ENCODE assay signal across 15 mouse cellular contexts in the genomic region with DNA sequence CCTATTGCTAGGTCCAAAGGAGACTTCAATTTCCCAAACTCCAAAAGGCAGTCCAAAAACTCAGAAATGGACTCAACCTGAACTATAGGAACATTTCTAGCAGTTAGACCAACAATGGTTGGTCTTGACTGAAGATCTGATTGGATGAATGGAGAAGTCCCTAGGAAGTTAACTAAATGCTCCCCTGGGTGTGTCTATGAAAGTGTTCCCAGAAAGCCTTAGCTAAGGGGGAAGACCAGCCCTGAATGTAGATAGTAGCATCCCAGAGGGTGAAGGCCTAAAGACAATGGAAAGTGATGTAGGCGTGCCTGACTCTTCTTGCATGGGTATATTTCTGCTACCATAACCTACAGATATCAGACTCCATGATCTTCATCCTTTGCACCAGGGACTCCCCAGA. TPM values are rescaled to one million over a fixed set of nuclear protein-coding genes. Genes with fewer than 3 reads are reported as not detected.
DNase-seq lines count a peak whose midpoint lies in the region.
"Had no signal": no experiment of that assay in that cellular context is flagged by ENCODE, and none has a peak within 500 bp of the region (broad histone marks: within the 10 kb centered on the region; RNA-seq: fewer than 3 reads in every experiment).

No protein-coding gene starts in this region.

- DNase-seq in heart, adult 11 months, result peak; percentile 23
- DNase-seq in heart, postnatal 14 days, result no peak
- DNase-seq in R1 (ENCODE audit: low read depth, low spot score), result peak; percentile 54
- no peak for DNase-seq in embryo, embryonic 10.5 days (ENCODE audit: low spot score)
- no peak for DNase-seq in adrenal gland, adult (ENCODE audit: inconsistent age in 2 of 2, low spot score in 1 of 2)
- DNase-seq: adrenal gland, adult 2 months; adrenal gland, postnatal 10 days; adrenal gland, postnatal 25 days; B cell, adult 2 months; cerebellum, adult 11-12 months; cerebellum, adult 2 months; cerebellum, adult 9-10 months; cerebellum, postnatal 10 days; cerebellum, postnatal 25 days; embryo, embryonic 11 days had no signal

- intact Hi-C loops in heart, postnatal 14 days (cut with DNase I), result no loop called here

RNA-seq across cellular contexts. Expression of gene Tm2d3, which starts 17.5 kb away (rescaled TPM):
- total RNA-seq in heart, postnatal 14 days (2021), result 10 to 100 TPM; 17.7 to 18.4 TPM

Comparison
In these comparisons a context has a peak if more than half of its experiments do, and no peak if none do; other contexts are left out.
1. DNase-seq: peak in heart, adult 11 months (single experiment) and R1 (single experiment); none in heart, postnatal 14 days (0 of 2), embryo, embryonic 10.5 days (single experiment) and adrenal gland, adult (0 of 2).